Mouse (Mus musculus): ENCODE data around the gene Skida1. TPM values are rescaled to one million over a fixed set of nuclear protein-coding genes. Genes with fewer than 3 reads are reported as not detected.
A peak's percentile ranks its signal among the peaks of the same experiment; 100 is the strongest.

Skida1 gene
- polyA plus RNA-seq, 1 experiment, result 0.06 TPM

DNA sequence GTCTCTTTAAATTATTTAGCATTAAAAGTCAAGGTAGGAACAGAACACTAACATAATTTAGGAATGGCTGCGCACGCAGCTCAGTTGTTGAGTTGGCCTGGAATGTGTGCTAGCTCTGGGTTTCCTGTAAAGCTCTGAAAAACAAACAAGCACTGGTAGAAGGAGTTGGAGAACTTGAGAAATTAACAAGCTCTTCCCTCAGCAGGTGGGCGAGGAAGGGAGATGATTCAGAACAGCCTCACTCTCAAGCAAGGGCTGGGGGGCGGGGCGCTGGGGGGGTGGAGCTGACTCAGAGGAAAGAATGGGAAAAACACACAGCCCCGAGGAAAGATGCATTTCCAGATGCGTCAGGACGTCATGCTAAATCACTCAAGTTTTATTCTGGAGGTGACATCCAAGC lies 43.7 kb downstream of the Skida1 start:
- Histone ChIP-seq H3K4me1 (ENCODE audit: control insufficient read depth, insufficient read depth, low read length) (no peaks in the 10 kb centered on the region), H3K27ac (ENCODE audit: control insufficient read depth, insufficient read depth, low read depth, low read length) (no peak overlapping the region), H3K4me3 (ENCODE audit: control insufficient read depth, low read depth, low read length) (no peak overlapping the region), H3K27me3 (ENCODE audit: control insufficient read depth, insufficient read depth, low read length) (no peaks in the 10 kb centered on the region), H3K36me3 (ENCODE audit: control insufficient read depth, insufficient read depth, low read length) (no peaks in the 10 kb centered on the region)
- no peak for TF ChIP-seq CTCF (IDR thresholded peaks at IDR 0.05; ENCODE audit: control insufficient read depth, insufficient read depth, insufficient replicate concordance, low read depth, low read length)
- no peak for TF ChIP-seq POLR2A (IDR thresholded peaks at IDR 0.05; ENCODE audit: control insufficient read depth, low read depth, low read length)

DNA sequence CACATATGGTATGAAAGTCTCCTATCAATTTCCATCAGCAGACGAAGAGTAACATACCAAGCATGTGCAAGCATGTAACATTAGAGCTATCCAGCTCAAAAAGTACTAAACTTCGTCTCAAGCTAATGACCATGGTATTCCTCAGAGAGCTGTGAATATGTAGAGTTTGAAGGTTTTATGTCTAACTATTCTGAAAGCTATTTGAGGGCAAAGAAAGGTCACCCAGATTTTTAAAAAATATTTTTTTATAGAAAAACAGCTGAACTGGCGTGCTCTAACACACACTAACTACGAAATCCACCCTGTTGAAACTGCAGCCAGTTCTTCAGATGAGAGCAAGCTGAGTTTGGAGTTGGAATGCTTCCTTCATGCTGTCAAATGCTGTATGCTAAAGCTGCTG lies 44.6 kb downstream of the Skida1 start:
- Histone ChIP-seq H3K36me3 (ENCODE audit: control insufficient read depth, insufficient read depth, low read length) (no peaks in the 10 kb centered on the region), H3K4me1 (ENCODE audit: control insufficient read depth, insufficient read depth, low read length) (no peaks in the 10 kb centered on the region), H3K4me3 (ENCODE audit: control insufficient read depth, low read depth, low read length) (no peak overlapping the region), H3K27ac (ENCODE audit: control insufficient read depth, insufficient read depth, low read depth, low read length) (no peak overlapping the region), H3K27me3 (ENCODE audit: control insufficient read depth, insufficient read depth, low read length) (no peaks in the 10 kb centered on the region)
- no peak for TF ChIP-seq POLR2A (IDR thresholded peaks at IDR 0.05; ENCODE audit: control insufficient read depth, low read depth, low read length)

DNA sequence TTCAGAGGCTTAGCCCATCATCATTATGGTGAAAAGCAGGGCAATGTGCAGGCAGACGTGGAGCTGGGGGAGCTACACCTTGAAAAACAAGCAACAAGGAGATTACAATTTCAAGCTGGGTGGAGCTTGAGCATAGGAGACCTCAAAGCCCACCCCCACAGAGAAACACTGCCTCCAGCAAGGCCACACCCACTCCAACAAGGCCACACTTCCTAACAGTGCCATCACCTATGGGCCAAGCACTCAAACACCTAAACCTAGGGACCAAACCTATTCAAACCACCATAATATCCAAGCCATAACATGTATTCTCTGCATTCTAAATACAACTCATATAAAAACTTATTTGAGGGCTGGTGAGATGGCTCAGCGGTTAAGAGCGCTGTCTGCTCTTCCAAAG lies 46.5 kb downstream of the Skida1 start:
- H3K4me1 ChIP-seq (ENCODE audit: control insufficient read depth, insufficient read depth, low read length), result no peaks in the 10 kb centered on the region
- no peak overlapping the region for H3K27ac ChIP-seq (ENCODE audit: control insufficient read depth, insufficient read depth, low read depth, low read length)
- no peaks in the 10 kb centered on the region for H3K27me3 ChIP-seq (ENCODE audit: control insufficient read depth, insufficient read depth, low read length)
- H3K36me3 ChIP-seq (ENCODE audit: control insufficient read depth, insufficient read depth, low read length), result no peaks in the 10 kb centered on the region
- no peak overlapping the region for H3K4me3 ChIP-seq (ENCODE audit: control insufficient read depth, low read depth, low read length)
- TF ChIP-seq POLR2A (IDR thresholded peaks at IDR 0.05; ENCODE audit: control insufficient read depth, low read depth, low read length) (no peak), CTCF (IDR thresholded peaks at IDR 0.05; ENCODE audit: control insufficient read depth, insufficient read depth, insufficient replicate concordance, low read depth, low read length) (no peak)

DNA sequence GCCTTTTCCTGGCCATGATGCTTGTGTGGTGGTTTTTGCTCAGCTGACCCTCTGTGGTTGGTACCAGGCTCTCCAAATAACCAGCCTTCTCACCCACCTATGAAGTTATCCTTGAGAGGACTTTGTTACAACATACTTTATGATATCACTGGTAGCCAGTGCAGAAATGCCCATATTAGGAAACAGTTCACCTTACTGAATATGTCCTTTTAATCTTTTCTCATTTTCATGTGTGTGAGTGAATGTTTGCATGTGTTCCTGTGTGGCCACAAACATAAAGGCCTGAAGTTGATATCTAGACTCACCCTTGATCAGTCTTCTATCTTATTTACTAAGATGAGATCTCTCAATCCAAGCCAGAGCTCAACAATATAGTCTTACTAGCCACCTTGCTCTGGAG lies 52.0 kb downstream of the Skida1 start, which contains the start of gene H2al2a:
TSS of gene H2al2a (minus strand) at position 101 of the 400 bp plus-strand sequence.
- no peak; the same call in 1 of the 2 replicates for TF ChIP-seq POLR2A (IDR thresholded peaks at IDR 0.05; ENCODE audit: control insufficient read depth, low read depth, low read length)
- TF ChIP-seq CTCF (IDR thresholded peaks at IDR 0.05; ENCODE audit: control insufficient read depth, insufficient read depth, insufficient replicate concordance, low read depth, low read length), result no peak
- no peaks in the 10 kb centered on the region for H3K36me3 ChIP-seq (ENCODE audit: control insufficient read depth, insufficient read depth, low read length)
- no peaks in the 10 kb centered on the region for H3K27me3 ChIP-seq (ENCODE audit: control insufficient read depth, insufficient read depth, low read length)
- no peaks in the 10 kb centered on the region for H3K4me1 ChIP-seq (ENCODE audit: control insufficient read depth, insufficient read depth, low read length)
- no peak within 1 kb of the TSS for H3K27ac ChIP-seq (ENCODE audit: control insufficient read depth, insufficient read depth, low read depth, low read length)
- peak within 1 kb of the TSS; percentile 36 for H3K4me3 ChIP-seq (ENCODE audit: control insufficient read depth, low read depth, low read length)

Other genes with a start within 250 kb of the Skida1 start
- 553 and 559 TPM in 2 replicates for gene H2al2a, start 52.1 kb downstream of the Skida1 start, polyA plus RNA-seq (2012; rRNA removed)
- gene A930004D18Rik, start 11.3 kb downstream of the Skida1 start, polyA plus RNA-seq (2012; rRNA removed), result 0.07 and 0.29 TPM in 2 replicates
- 155 and 165 TPM in 2 replicates for gene Mllt10, start 6.2 kb upstream of the Skida1 start, polyA plus RNA-seq (2012; rRNA removed)